Mouse (Mus musculus) embryonic facial prominence, embryonic 15.5 days (tissue): ENCODE measurements around the gene Cox6a1. TPM values are rescaled to one million over a fixed set of nuclear protein-coding genes. Genes with fewer than 3 reads are reported as not detected.
A peak's percentile ranks its signal among the peaks of the same experiment; 100 is the strongest.

Source experiments
- ATAC-seq: fragments of 200-750 bp; cut with Nextera tagmentation; 2 replicates; pipeline ENCODE4 v1.8.0; 2017; ENCODE audit warnings: low read depth, moderate TSS enrichment; ENCODE audit not compliant: insufficient number of reproducible peaks, low FRiP score, low TSS enrichment
- H3K27ac ChIP-seq: fragments of 300-500 bp; sonication (generic); replicated peaks from 2 replicates; pipeline ENCODE4 v1.5.1; 2015; ENCODE audit warnings: mild to moderate bottlenecking, inconsistent platforms
- H3K27me3 ChIP-seq: fragments of 300-500 bp; sonication (generic); 2 replicates; pipeline ENCODE4 v1.6.1; 2015; ENCODE audit warnings: inconsistent platforms
- H3K36me3 ChIP-seq: fragments of 300-500 bp; sonication (generic); 2 replicates; pipeline ENCODE4 v1.6.1; 2015; ENCODE audit warnings: mild to moderate bottlenecking, inconsistent platforms
- H3K4me1 ChIP-seq: fragments of 300-500 bp; sonication (generic); 2 replicates; pipeline ENCODE4 v1.6.1; 2015; ENCODE audit warnings: inconsistent platforms
- H3K4me2 ChIP-seq: fragments of 300-500 bp; sonication (generic); replicated peaks from 2 replicates; pipeline ENCODE4 v1.6.1; 2015; ENCODE audit warnings: mild to moderate bottlenecking, inconsistent platforms
- H3K4me3 ChIP-seq: fragments of 300-500 bp; sonication (generic); replicated peaks from 2 replicates; pipeline ENCODE4 v1.5.1; 2015; ENCODE audit warnings: mild to moderate bottlenecking, inconsistent platforms
- H3K9ac ChIP-seq: fragments of 300-500 bp; sonication (generic); 2 replicates; pipeline ENCODE4 v1.6.1; 2015; ENCODE audit warnings: inconsistent platforms
- H3K9me3 ChIP-seq: fragments of 300-500 bp; sonication (generic); replicated peaks from 2 replicates; pipeline ENCODE4 v1.6.1; 2016; ENCODE audit warnings: inconsistent platforms
- WGBS: fragments of 180-500 bp; shearing (Covaris S2); methylation state at CpG from one replicate; pipeline ENCODE4 v1.1.7; 2015; 5-methylcytosine and 5-hydroxymethylcytosine counted together
- polyA plus RNA-seq: library from polyadenylated mRNA; unstranded; fragments of >200 nt; fragmentation: Nextera tagmentation; extraction: Ambion mirVana; gene quantifications from 2 replicates; pipeline ENCODE4 v1.2.1, GENCODE M21; 2015

The Cox6a1 gene
- polyA plus RNA-seq, 1 experiment from 2014 or later, result 850 TPM

- 2% methylated on average over 5 of the region's 5 CpGs for WGBS
- peak overlapping the region; percentile 93; the same call in 1 of the 2 replicates for H3K9ac ChIP-seq
Observed at GRCm38 (mm10) chr5:115347564-115347963, 1.2 kb downstream of the Cox6a1 start.

DNA sequence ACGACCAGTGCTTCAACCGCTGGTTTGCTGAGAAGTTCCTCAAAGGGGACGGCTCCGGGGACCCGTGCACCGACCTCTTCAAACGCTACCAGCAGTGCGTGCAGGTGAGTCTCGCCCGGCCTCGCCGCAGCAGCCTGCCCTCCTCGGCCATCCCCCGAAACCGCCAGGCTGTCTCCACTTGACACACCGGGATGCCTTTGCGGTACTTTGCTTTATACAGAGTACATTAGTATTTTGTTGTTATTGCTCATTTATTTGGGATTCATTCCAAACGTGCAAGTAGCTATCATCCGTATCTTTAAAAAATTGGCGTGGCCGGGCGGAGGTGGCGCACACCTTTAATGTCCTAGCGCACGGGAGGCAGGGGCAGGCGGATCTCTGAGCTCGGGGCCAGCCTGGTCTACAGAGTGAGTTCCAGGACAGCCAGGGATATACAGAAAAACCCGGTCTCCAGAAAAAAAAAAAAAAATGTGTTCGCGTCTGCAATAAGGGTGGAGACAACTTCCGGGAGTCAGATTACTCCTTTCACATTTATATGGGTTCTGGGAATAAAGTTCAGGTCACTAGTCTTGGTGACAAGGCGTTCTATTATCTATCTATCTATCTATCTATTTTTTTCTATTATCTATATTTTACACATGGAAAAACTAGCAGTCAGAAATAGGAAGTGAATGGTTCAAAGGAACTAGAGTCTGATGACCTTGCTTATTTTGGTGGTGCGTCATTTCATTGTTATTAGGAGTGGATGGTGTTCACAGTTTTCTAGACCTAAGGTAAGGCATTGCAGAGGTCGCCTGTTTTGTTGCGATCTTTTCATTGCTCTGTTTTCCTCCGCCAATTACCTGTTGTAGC is 7.2 kb downstream of the Cox6a1 start:
- WGBS, result 12% methylated on average over 36 of the region's 36 CpGs

More at GRCm38 (mm10) chr5:115347564-115347963, 1.2 kb downstream of the Cox6a1 start:
- Histone ChIP-seq H3K4me1 (peaks cover 13% of the 10 kb centered on the region), H3K36me3 (peaks cover 41% of the 10 kb centered on the region), H3K27me3 (no peaks in the 10 kb centered on the region), H3K4me3 (peak overlapping the region; percentile 94), H3K4me2 (peak overlapping the region; percentile 90), H3K27ac (no peak overlapping the region; the same call in 1 of the 2 replicates), H3K9me3 (no peaks in the 10 kb centered on the region)
- 0 out of 2 replicates have a peak, but pooled peaks have one; percentile 44 for ATAC-seq

GRCm38 (mm10) chr5:115340577-115341313 is 8.0 kb downstream of the Cox6a1 start, which contains the start of the genes Gatc and Triap1:
Gatc (minus strand) TSS chr5:115341178.
Triap1 (plus strand) TSS chr5:115341225.
- Histone ChIP-seq H3K36me3 (peaks cover 49% of the 10 kb centered on the region), H3K27ac (peak within 1 kb of the TSS; percentile 86), H3K4me3 (peak within 1 kb of the TSS; percentile 97), H3K9ac (peak within 1 kb of the TSS; percentile 94), H3K9me3 (no peaks in the 10 kb centered on the region), H3K27me3 (no peaks in the 10 kb centered on the region), H3K4me2 (peak within 1 kb of the TSS; percentile 73), H3K4me1 (peaks cover 23% of the 10 kb centered on the region)
- ATAC-seq, result peak; percentile 89
- under 1% methylated on average over 62 of the region's 62 CpGs for WGBS

More for the DNA sequence above, 7.2 kb downstream of the Cox6a1 start:
- Histone ChIP-seq H3K27me3 (no peaks in the 10 kb centered on the region), H3K4me1 (peaks cover 23% of the 10 kb centered on the region), H3K27ac (peak overlapping the region; percentile 48; the same call in 1 of the 2 replicates), H3K9ac (peak overlapping the region; percentile 94), H3K4me3 (peak overlapping the region; percentile 97), H3K36me3 (peaks cover 49% of the 10 kb centered on the region), H3K4me2 (peak overlapping the region; percentile 73), H3K9me3 (no peaks in the 10 kb centered on the region)
- ATAC-seq, result no peak; the same call in 1 of the 2 replicates

- no peak overlapping the region for H3K27ac ChIP-seq
- H3K4me2 ChIP-seq, result peak overlapping the region; percentile 73
- peaks cover 49% of the 10 kb centered on the region for H3K36me3 ChIP-seq
- peaks cover 23% of the 10 kb centered on the region for H3K4me1 ChIP-seq
- no peaks in the 10 kb centered on the region for H3K27me3 ChIP-seq
- ATAC-seq, result no peak
- H3K9me3 ChIP-seq, result no peaks in the 10 kb centered on the region
- H3K4me3 ChIP-seq, result peak overlapping the region; percentile 97
- H3K9ac ChIP-seq, result no peak overlapping the region; the same call in 1 of the 2 replicates
- 27% methylated on average over 7 of the region's 7 CpGs for WGBS
Observed at GRCm38 (mm10) chr5:115340007-115340406, 8.8 kb downstream of the Cox6a1 start.

DNA sequence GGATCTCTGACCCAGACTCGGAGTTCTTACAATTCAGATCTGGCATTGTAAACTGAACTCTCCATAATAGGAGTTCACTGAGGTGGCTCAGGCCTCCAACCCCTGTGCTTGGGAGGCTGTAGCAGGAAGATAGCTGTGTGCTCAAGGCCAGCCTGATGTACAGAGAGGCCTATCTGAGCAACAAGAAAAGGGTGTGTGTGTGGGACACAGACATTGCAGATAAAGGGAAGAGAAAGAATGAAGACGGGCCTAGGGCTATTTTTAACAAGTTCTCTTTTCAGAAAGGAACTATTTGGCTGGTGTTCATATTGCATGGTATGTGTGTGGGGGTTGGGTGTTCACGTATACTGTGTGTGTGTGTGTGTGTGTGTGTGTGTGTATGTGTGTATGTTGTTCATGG is 15.2 kb downstream of the Cox6a1 start:
- H3K4me1 ChIP-seq, result peaks cover 13% of the 10 kb centered on the region; the same call in 1 of the 2 replicates
- no peak overlapping the region for H3K9ac ChIP-seq
- peaks cover 74% of the 10 kb centered on the region for H3K36me3 ChIP-seq
- no peak overlapping the region for H3K27ac ChIP-seq
- H3K4me3 ChIP-seq, result no peak overlapping the region
- 78% methylated on average over 3 of the region's 3 CpGs for WGBS
- no peak overlapping the region for H3K4me2 ChIP-seq
- no peaks in the 10 kb centered on the region for H3K27me3 ChIP-seq
- no peak for ATAC-seq
- H3K9me3 ChIP-seq, result no peaks in the 10 kb centered on the region

GRCm38 (mm10) chr5:115330955-115331354 is 17.8 kb downstream of the Cox6a1 start:
- Histone ChIP-seq H3K4me3 (no peak overlapping the region), H3K4me1 (peaks cover 26% of the 10 kb centered on the region), H3K9me3 (no peaks in the 10 kb centered on the region), H3K27me3 (no peaks in the 10 kb centered on the region), H3K36me3 (peaks cover 62% of the 10 kb centered on the region), H3K9ac (no peak overlapping the region), H3K27ac (no peak overlapping the region), H3K4me2 (no peak overlapping the region)
- ATAC-seq, result no peak
- WGBS, result 75% methylated on average over 9 of the region's 9 CpGs

DNA sequence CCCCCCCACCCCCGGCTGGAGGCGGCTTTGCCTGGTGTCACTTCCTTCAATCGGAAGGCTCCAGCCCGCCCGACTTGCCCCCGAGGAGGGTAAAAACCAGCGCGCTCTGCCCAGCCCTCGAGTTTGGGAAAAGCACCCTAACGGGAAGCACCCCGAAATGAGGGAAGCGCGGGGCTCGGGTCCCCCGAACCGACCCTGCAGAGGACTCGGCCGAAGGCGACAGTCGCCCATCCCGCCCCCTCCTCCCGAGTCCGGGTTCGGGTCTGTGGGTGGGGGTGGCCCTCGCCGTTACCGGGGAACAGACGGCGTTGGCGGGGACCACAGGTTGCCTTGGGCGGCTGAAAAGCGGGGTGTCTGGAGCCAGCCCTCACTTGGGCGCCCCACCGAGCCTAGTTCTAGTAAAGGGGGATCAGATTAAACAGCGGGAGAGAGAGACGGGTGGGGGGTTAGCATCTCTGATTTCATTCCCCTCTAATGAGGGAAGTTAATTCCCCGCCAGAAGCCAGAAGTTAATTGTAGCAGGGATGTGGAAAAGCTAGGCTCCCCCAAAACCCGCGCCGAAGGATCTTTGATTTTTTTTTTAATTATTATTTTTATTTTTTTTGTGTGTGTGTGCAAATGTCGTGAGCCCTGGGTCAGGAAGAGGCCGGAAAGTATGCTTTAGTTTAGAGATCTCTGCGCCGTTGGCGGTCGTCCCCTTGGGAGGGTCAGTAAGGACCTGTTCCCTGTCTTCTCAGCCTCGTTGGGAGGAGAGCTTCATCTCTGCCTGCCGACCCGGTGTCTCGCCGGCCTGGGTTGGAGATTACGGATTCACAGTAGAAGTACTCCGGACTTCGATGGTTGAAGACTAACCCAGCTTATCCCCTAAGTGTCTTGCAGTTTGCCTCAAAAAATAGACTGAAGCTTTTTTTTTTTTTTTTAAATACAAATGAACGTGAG is 20.9 kb downstream of the Cox6a1 start:
- Histone ChIP-seq H3K36me3 (peaks cover 31% of the 10 kb centered on the region), H3K9ac (peak overlapping the region; percentile 86), H3K4me3 (peak overlapping the region; percentile 95), H3K9me3 (no peaks in the 10 kb centered on the region), H3K4me1 (peaks cover 30% of the 10 kb centered on the region), H3K4me2 (peak overlapping the region; percentile 68), H3K27ac (peak overlapping the region; percentile 88), H3K27me3 (no peaks in the 10 kb centered on the region)
- WGBS, result under 1% methylated on average over 54 of the region's 55 CpGs
- peak; percentile 40 for ATAC-seq

DNA sequence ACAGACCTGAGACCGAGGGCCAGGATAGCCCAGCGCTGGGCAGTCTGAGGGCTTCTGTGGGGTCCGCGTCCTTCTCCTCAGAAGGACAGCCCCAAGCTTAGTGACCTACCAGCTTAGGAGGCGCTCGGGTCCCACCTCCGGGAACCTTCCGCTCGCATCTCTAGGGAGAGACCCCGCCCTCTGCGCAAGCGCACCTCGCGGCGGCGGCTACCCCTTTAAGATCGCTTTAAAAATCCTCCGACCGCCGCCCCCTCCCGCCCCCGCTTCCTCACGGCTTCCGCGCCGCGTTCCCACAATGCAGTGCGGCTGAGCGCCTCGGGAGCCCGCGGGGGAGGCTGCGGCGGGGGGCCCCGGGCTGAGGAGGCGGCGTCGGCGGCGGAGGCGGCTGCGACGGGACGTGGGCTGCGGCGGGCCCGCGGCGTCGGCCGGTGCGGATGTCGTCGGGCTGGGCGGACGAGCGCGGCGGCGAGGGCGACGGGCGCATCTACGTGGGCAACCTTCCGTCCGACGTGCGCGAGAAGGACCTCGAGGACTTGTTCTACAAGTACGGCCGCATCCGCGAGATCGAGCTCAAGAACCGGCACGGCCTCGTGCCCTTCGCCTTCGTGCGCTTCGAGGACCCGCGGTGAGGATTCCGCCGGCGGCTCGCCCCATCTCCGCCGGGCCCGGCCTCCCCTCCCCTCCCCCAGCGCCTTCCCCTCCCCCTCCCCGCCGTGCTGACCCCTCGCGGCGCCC is 21.7 kb downstream of the Cox6a1 start, which contains the start of gene Srsf9:
TSS of gene Srsf9 (plus strand) at position 303 of the 735 bp plus-strand sequence.
- Histone ChIP-seq H3K27me3 (no peaks in the 10 kb centered on the region), H3K4me3 (peak within 1 kb of the TSS; percentile 95), H3K4me1 (peaks cover 30% of the 10 kb centered on the region), H3K36me3 (peaks cover 23% of the 10 kb centered on the region), H3K4me2 (peak within 1 kb of the TSS; percentile 68), H3K9ac (peak within 1 kb of the TSS; percentile 86), H3K9me3 (no peaks in the 10 kb centered on the region), H3K27ac (peak within 1 kb of the TSS; percentile 88)
- under 1% methylated on average over 92 of the region's 97 CpGs for WGBS
- peak; percentile 90 for ATAC-seq

- Histone ChIP-seq H3K27me3 (no peaks in the 10 kb centered on the region), H3K27ac (peak overlapping the region; percentile 86), H3K9ac (peak overlapping the region; percentile 86), H3K4me2 (peak overlapping the region; percentile 68), H3K36me3 (peaks cover 16% of the 10 kb centered on the region), H3K4me3 (peak overlapping the region; percentile 95), H3K9me3 (no peaks in the 10 kb centered on the region), H3K4me1 (peaks cover 30% of the 10 kb centered on the region)
- no peak for ATAC-seq
- 25% methylated on average over 11 of the region's 11 CpGs for WGBS
Observed at GRCm38 (mm10) chr5:115326256-115326831, 22.4 kb downstream of the Cox6a1 start.
